8 mouse cellular contexts compared by ENCODE assay signal in the genomic region with DNA sequence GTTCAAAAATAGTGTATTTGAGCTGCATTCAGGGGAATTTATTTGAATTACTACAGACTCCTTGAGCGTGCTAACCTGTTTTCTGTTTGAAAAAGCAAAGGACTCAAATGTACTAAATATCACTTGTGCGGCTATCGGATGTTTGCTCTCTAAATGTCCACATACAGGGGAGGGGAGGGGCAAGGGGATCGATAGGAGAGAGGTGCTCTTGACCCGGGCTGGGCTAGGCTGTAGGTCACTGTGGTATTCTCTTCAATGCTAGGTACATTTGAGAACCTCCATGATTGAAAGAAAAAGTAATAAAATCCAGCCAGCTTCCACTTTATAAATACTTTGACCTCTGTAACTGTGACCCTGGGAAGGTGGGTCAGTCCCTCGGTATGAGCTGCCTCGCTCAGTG. TPM values are rescaled to one million over a fixed set of nuclear protein-coding genes. Genes with fewer than 3 reads are reported as not detected.
A peak's percentile ranks its signal among the peaks of the same experiment; 100 is the strongest.
DNase-seq lines count a peak whose midpoint lies in the region; ATAC-seq and TF ChIP-seq lines count a peak whose summit lies in the region.

No protein-coding gene starts in this region.

- peaks cover 44% of the 10 kb centered on the region for H3K4me1 ChIP-seq in lung, embryonic 15.5 days
- peaks cover 13% of the 10 kb centered on the region for H3K4me1 ChIP-seq in lung, adult 2 months (ENCODE audit: control insufficient read depth, insufficient read depth, low read length)
- H3K4me1 ChIP-seq in forebrain, postnatal 0 days (ENCODE audit: insufficient read depth), result peaks cover 7% of the 10 kb centered on the region; the same call in 1 of the 2 replicates
- H3K4me1 ChIP-seq in limb, embryonic 15.5 days, result peaks cover 15% of the 10 kb centered on the region; the same call in 1 of the 2 replicates
- H3K4me1 ChIP-seq in small intestine, adult 2 months (ENCODE audit: control insufficient read depth, insufficient read depth, insufficient read length, low read length), result no peaks in the 10 kb centered on the region; the same call in 1 of the 2 replicates

- peak overlapping the region; percentile 16; the same call in 1 of the 2 replicates for H3K4me3 ChIP-seq in lung, embryonic 15.5 days
- H3K4me3 ChIP-seq in lung, adult 2 months (replicated peaks; ENCODE audit: extremely low read depth, low read depth, low read length), result no peak overlapping the region
- no peak overlapping the region for H3K4me3 ChIP-seq in forebrain, postnatal 0 days (ENCODE audit: low read depth, low read length)
- peak overlapping the region; percentile 32; the same call in 1 of the 2 replicates for H3K4me3 ChIP-seq in limb, embryonic 15.5 days
- H3K4me3 ChIP-seq in small intestine, adult 2 months (ENCODE audit: low read depth, low read length), result 0 out of 2 replicates have a peak overlapping the region, but pooled peaks have one; percentile 36

- H3K36me3 ChIP-seq in lung, embryonic 15.5 days, result no peaks in the 10 kb centered on the region
- no peaks in the 10 kb centered on the region for H3K36me3 ChIP-seq in forebrain, postnatal 0 days (ENCODE audit: insufficient read depth)
- H3K36me3 ChIP-seq in limb, embryonic 15.5 days, result no peaks in the 10 kb centered on the region
- H3K36me3 ChIP-seq in small intestine, adult 2 months (ENCODE audit: control insufficient read depth, insufficient read depth, low read length), result no peaks in the 10 kb centered on the region

- TF ChIP-seq CTCF in lung, adult 2 months (IDR thresholded peaks at IDR 0.05; ENCODE audit: insufficient read depth, low read length), result no peak
- TF ChIP-seq CTCF in forebrain, postnatal 0 days (IDR thresholded peaks at IDR 0.05; ENCODE audit: low read depth), result no peak
- TF ChIP-seq CTCF in small intestine, adult 2 months (IDR thresholded peaks at IDR 0.05; ENCODE audit: extremely low read depth, insufficient read length, insufficient replicate concordance, low read depth, low read length), result no peak

- no peak for DNase-seq in lung, adult 2 months
- DNase-seq in forebrain, postnatal 0 days, result no peak
- no peak for DNase-seq in gastrocnemius, postnatal 25 days
- DNase-seq in natural killer cell, adult 2 months (ENCODE audit: low spot score in 2 of 2), result no peak
- no peak for DNase-seq in urinary bladder, postnatal 14 days (ENCODE audit: low spot score)

- H3K9ac ChIP-seq in lung, embryonic 15.5 days, result no peak overlapping the region
- peak overlapping the region; percentile 35 for H3K9ac ChIP-seq in forebrain, postnatal 0 days
- no peak overlapping the region for H3K9ac ChIP-seq in limb, embryonic 15.5 days

- H3K4me2 ChIP-seq in lung, embryonic 15.5 days, result peak overlapping the region; percentile 41
- H3K4me2 ChIP-seq in forebrain, postnatal 0 days (ENCODE audit: low read depth), result peak overlapping the region; percentile 47
- peak overlapping the region; percentile 50 for H3K4me2 ChIP-seq in limb, embryonic 15.5 days

- H3K27me3 ChIP-seq in lung, embryonic 15.5 days, result no peaks in the 10 kb centered on the region
- no peaks in the 10 kb centered on the region for H3K27me3 ChIP-seq in forebrain, postnatal 0 days (ENCODE audit: insufficient read depth, low read length)
- peaks cover 3% of the 10 kb centered on the region for H3K27me3 ChIP-seq in limb, embryonic 15.5 days
- no peaks in the 10 kb centered on the region for H3K27me3 ChIP-seq in small intestine, adult 2 months (ENCODE audit: control insufficient read depth, insufficient read depth, low read length)

- TF ChIP-seq POLR2A in lung, adult 2 months (IDR thresholded peaks at IDR 0.05; ENCODE audit: borderline replicate concordance, extremely low read depth, low read depth, low read length), result no peak
- no peak for TF ChIP-seq POLR2A in small intestine, adult 2 months (IDR thresholded peaks at IDR 0.05; ENCODE audit: low read depth, low read length)

- H3K9me3 ChIP-seq in lung, embryonic 15.5 days, result no peaks in the 10 kb centered on the region
- H3K9me3 ChIP-seq in forebrain, postnatal 0 days (ENCODE audit: low read length), result no peaks in the 10 kb centered on the region
- no peaks in the 10 kb centered on the region for H3K9me3 ChIP-seq in limb, embryonic 15.5 days

- H3K27ac ChIP-seq in lung, embryonic 15.5 days, result no peak overlapping the region
- H3K27ac ChIP-seq in forebrain, postnatal 0 days (ENCODE audit: low read depth, low read length), result peak overlapping the region; percentile 59; the same call in 1 of the 2 replicates
- no peak overlapping the region for H3K27ac ChIP-seq in limb, embryonic 15.5 days
- no peak overlapping the region for H3K27ac ChIP-seq in small intestine, adult 2 months (ENCODE audit: insufficient read depth, low read depth, low read length)

- ATAC-seq in lung, embryonic 15.5 days (ENCODE audit: borderline replicate concordance, extremely low read depth, low FRiP score, low TSS enrichment), result no peak
- ATAC-seq in forebrain, postnatal 0 days, result no peak
- ATAC-seq in limb, embryonic 15.5 days (ENCODE audit: insufficient number of reproducible peaks, low FRiP score, low TSS enrichment, low read depth), result no peak

- 34% methylated on average over 7 of the region's 7 CpGs for WGBS in lung, embryonic 15.5 days
- WGBS in lung, adult 2 months, result 51% methylated on average over 7 of the region's 7 CpGs
- WGBS in forebrain, postnatal 0 days, result 47% methylated on average over 7 of the region's 7 CpGs
- WGBS in limb, embryonic 15.5 days, result 36% methylated on average over 7 of the region's 7 CpGs
- 27% methylated on average over 7 of the region's 7 CpGs for whole genome bisulfite sequencing in small intestine, adult 2 months

RNA-seq across cellular contexts. Expression of gene Mtcl1, which starts 33.1 kb away (rescaled TPM):
- 7.9 and 10.4 TPM in 2 replicates for polyA plus RNA-seq in lung, embryonic 15.5 days (2015; fragmentation: Nextera tagmentation; extraction: Ambion mirVana)
- polyA plus RNA-seq in lung, adult 2 months (2012; rRNA removed), result 30.6 and 32.1 TPM in 2 replicates
- total RNA-seq in forebrain, postnatal 0 days (2014; rRNA removed), result 21.4 and 25.7 TPM in 2 replicates
- polyA plus RNA-seq in forebrain, postnatal 0 days (2015; fragmentation: Nextera tagmentation; extraction: Ambion mirVana), result 6.7 and 8.5 TPM in 2 replicates
- 4.0 and 4.3 TPM in 2 replicates for polyA plus RNA-seq in limb, embryonic 15.5 days (2015; fragmentation: Nextera tagmentation; extraction: Ambion mirVana)
- 1.8 and 1.9 TPM in 2 replicates for polyA plus RNA-seq in small intestine, adult 2 months (2012; rRNA removed)
- total RNA-seq in gastrocnemius, postnatal 25 days (2021), result 1 to 10 TPM; 6.0 to 6.3 TPM

Comparison
In these comparisons a context has a peak if more than half of its experiments do, and no peak if none do; other contexts are left out.
1. H3K4me3 ChIP-seq: peak in lung, embryonic 15.5 days (single experiment), limb, embryonic 15.5 days (single experiment) and small intestine, adult 2 months (single experiment); none in lung, adult 2 months (single experiment) and forebrain, postnatal 0 days (single experiment).
2. Peak in every context shown above with its lines, with median percentiles within 50 percentile points of each other: H3K4me2 ChIP-seq.